Mouse (Mus musculus) heart, embryonic 15.5 days (tissue): ENCODE measurements at regions not wholly inside any gene's neighbourhood (a gene's known extent, or its start where the extent isn't known, plus 50 kb on each side); places are given as distances from the start of the nearest gene placed in this dataset.

Experiments
- ATAC-seq: fragments of 200-750 bp; cut with Nextera tagmentation; replicated peaks from 2 replicates; pipeline ENCODE4 v1.8.0; 2017; ENCODE audit warnings: low read depth, moderate TSS enrichment; ENCODE audit not compliant: insufficient number of reproducible peaks, insufficient read depth, low FRiP score
- H3K27ac ChIP-seq: fragments of 300-500 bp; sonication (generic); 2 replicates; pipeline ENCODE4 v1.5.1; 2015; ENCODE audit warnings: mild to moderate bottlenecking, inconsistent platforms
- H3K27me3 ChIP-seq: fragments of 300-500 bp; sonication (generic); 2 replicates; pipeline ENCODE4 v1.6.1; 2015; ENCODE audit warnings: inconsistent platforms
- H3K36me3 ChIP-seq: fragments of 300-500 bp; sonication (generic); 2 replicates; pipeline ENCODE4 v1.6.1; 2015; ENCODE audit warnings: mild to moderate bottlenecking, inconsistent platforms
- H3K4me1 ChIP-seq: fragments of 300-500 bp; sonication (generic); replicated peaks from 2 replicates; pipeline ENCODE4 v1.6.1; 2015; ENCODE audit warnings: inconsistent platforms
- H3K4me2 ChIP-seq: fragments of 300-500 bp; sonication (generic); 2 replicates; pipeline ENCODE4 v1.6.1; 2015; ENCODE audit warnings: inconsistent platforms, mild to moderate bottlenecking, moderate library complexity
- H3K4me3 ChIP-seq: fragments of 300-500 bp; sonication (generic); 2 replicates; pipeline ENCODE4 v1.5.1; 2015; ENCODE audit warnings: mild to moderate bottlenecking, inconsistent platforms
- H3K9ac ChIP-seq: fragments of 300-500 bp; sonication (generic); 2 replicates; pipeline ENCODE4 v1.6.1; 2015; ENCODE audit warnings: mild to moderate bottlenecking, inconsistent platforms
- H3K9me3 ChIP-seq: fragments of 300-500 bp; sonication (generic); replicated peaks from 2 replicates; pipeline ENCODE4 v1.6.1; 2016; ENCODE audit warnings: inconsistent platforms
- WGBS: fragments of 180-500 bp; shearing (Covaris S2); methylation state at CpG from one replicate; pipeline ENCODE4 v1.1.7; 2015; ENCODE audit warnings: mixed read lengths; 5-methylcytosine and 5-hydroxymethylcytosine counted together

GRCm38 (mm10) chr1:90544821-90545536 lies 57.8 kb upstream of the Cops8 start:
- no peak overlapping the region for H3K4me2 ChIP-seq
- no peaks in the 10 kb centered on the region for H3K27me3 ChIP-seq
- 42% methylated on average over 9 of the region's 9 CpGs for WGBS
- no peak overlapping the region for H3K4me3 ChIP-seq
- no peak overlapping the region for H3K9ac ChIP-seq
- no peaks in the 10 kb centered on the region for H3K4me1 ChIP-seq
- H3K36me3 ChIP-seq: no peaks in the 10 kb centered on the region
- H3K27ac ChIP-seq: no peak overlapping the region
- peaks cover 5% of the 10 kb centered on the region; the same call in 1 of the 2 replicates for H3K9me3 ChIP-seq
- no peak for ATAC-seq

GRCm38 (mm10) chr1:90552644-90553043 lies 50.1 kb upstream of the Cops8 start:
- H3K36me3 ChIP-seq: no peaks in the 10 kb centered on the region
- H3K4me2 ChIP-seq: no peak overlapping the region
- 63% methylated on average over 5 of the region's 6 CpGs for WGBS
- no peaks in the 10 kb centered on the region for H3K4me1 ChIP-seq
- no peak overlapping the region for H3K9ac ChIP-seq
- no peak overlapping the region for H3K4me3 ChIP-seq
- H3K9me3 ChIP-seq: no peaks in the 10 kb centered on the region
- no peak for ATAC-seq
- no peaks in the 10 kb centered on the region for H3K27me3 ChIP-seq
- no peak overlapping the region for H3K27ac ChIP-seq
